Mouse (Mus musculus) thymus, postnatal 4 days (tissue): Measurements from ENCODE around the gene Hdac11.

Experiments used
- DNase-seq: peaks from one replicate; pipeline ENCODE4 v3.0.0; 2021

Gene Hdac11

DNA sequence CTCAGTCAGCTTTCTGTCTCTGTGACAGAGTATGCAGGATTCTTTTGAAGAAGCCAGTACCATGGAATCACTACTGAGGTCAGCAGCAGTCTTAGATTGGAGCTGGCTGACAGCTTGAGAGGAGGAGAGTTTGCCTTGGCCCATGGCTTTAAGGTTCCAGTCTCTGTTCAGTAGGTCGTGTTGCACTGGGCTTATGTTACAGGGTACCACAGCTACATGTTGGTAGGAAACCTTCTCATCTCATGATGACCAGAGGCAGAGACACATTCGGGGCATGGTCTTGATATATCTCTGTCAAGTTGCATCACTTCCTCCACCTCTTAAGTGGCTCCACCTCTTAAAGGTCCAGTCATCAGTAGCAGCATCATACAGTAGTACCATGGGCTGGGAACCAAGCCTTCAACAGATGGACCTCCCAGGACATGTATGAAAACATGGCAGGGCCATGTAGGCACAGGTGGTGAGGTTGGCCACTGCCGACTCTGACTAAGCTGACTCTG is 15.0 kb downstream of the Hdac11 start:
- DNase-seq: no peak

- DNase-seq: no peak
These were observed 15.9 kb downstream of the Hdac11 start for GRCm38 (mm10) chr6:91172381-91172780.

DNA sequence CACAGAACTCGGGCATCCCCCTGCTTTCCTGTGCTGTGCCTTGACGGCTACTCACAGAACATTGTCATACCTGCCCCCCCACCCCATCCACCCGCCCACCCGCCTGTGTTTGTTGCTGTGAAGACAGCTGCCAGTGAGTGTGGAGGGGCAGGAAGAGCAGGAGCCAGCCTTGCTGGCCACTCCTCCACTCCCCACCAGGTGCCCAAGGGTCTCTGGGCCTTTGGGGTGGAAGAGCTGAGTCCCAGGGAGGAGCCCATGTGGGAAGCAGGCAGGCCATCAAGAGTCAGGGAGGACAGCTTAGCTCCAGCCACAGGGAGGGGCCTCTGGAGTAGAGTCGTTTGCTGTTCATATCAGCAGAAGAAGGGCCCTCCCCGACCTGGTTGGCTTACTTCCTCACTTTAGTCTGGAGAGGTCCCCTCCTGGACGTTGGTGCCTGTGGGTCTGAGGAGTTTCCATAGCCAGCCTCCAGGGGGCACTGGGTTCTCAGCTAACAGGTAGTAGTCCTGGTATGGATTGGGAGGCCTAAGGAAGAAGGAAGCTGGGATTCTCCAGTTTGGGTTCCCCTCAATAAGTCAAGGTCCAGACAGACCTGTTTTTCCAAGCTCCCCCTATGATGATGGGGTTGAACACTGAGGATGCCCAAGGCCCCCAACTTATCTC is 16.9 kb downstream of the Hdac11 start:
- DNase-seq: peak; percentile 47

- no peak for DNase-seq
These were observed 17.7 kb downstream of the Hdac11 start for GRCm38 (mm10) chr6:91174211-91174610.

DNA sequence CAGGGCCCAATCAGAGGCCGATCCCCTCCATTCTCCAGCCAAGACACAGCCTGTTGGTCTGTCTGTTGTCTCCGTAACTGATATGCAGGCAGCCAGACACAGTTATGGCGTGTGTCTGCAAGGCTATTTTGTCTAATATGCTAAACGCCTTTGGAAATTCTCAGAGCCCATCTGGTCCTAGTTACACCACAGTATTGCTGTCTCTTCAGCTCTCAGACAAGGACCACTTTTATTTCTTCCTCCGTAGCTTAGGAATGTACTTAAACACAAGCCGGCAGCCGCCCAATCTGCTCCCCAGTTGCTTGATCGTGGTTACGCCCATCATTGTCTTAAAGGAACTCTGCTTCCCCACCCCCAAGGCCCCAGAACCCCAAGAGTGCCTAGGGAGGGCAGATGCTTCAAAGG is 24.3 kb downstream of the Hdac11 start:
- no peak for DNase-seq

DNA sequence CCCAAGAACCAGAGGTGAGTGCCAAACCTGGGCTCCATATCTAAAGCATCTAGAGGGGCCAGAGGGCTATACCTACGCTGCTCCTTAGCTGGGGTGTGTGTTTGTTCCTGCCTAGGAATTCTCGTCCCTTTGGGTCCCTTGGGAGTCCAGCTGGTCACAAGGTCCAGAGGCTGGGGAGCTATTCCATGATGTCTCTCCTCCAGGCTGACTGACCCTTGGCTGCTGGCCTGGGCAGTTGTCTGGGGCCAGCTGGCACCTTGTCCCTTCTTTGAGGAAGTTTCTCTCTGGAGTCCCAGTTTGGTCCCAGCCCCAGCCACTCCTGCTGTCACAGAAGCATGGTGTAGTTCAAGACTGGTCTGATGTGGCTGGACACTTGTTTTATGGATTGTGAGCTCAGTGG is 24.9 kb downstream of the Hdac11 start:
- DNase-seq: no peak

DNA sequence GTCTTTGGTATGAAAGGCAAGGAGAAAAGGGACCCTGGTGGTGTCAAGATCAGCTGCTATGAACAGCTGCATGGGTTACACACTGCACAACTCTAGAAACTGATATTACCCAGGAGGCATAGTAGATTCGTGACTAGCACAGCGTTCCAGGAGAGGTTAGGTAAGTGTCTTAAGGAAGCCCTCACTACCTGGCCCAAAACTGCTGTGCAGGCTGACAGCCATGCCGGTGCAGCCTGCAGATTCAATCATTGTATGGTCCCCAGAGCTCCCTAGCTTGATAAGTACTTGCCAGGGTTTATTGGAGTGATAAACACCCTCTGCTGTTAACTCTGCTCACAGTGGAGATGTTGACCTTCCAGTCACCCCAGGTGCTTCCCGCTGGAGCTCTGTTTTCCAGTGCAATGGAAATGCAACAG is 25.6 kb downstream of the Hdac11 start:
- no peak for DNase-seq

GRCm38 (mm10) chr6:91183041-91183440 is 26.6 kb downstream of the Hdac11 start:
- DNase-seq: no peak

DNA sequence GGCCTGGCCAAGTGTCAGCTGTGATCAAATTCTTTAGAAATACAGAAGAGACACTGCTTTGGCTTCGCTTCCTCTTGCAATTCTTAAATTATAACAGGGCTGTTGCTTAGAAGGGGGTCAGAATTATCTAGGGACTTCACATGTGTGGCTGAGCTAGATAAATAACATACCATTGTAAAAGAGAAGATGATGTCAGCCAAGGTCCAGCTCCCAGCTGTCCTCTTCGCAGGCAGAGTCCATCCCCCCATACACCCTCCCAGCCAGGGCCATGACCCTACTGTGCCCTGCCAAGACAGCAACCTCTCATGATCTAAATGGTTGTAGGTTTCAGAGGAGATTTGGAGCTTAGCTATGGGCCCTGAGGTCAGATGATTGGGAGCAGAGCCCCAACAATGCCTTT is 27.5 kb downstream of the Hdac11 start:
- no peak for DNase-seq

DNA sequence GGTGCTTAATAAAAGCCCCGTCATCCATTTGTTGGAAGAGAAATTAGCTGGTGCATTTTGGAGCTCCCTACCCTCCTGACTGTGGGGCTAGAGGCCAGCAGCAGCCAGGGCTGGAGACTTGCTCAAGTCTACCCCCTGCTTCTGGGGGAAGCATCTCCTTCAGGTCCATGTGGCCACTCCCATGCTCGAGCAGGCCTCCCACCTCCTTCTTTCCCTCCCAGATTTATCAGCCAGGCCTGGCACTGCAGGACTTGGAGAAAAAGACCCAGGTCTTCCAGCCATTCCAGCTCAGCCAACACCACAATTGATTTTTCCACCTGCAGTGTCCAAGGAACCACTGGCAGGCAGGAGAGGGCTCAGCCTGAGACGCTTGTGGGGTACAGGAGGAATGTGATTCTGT is 28.3 kb downstream of the Hdac11 start:
- DNase-seq: no peak

- no peak for DNase-seq
These were observed 29.0 kb downstream of the Hdac11 start for GRCm38 (mm10) chr6:91185502-91185901.

DNA sequence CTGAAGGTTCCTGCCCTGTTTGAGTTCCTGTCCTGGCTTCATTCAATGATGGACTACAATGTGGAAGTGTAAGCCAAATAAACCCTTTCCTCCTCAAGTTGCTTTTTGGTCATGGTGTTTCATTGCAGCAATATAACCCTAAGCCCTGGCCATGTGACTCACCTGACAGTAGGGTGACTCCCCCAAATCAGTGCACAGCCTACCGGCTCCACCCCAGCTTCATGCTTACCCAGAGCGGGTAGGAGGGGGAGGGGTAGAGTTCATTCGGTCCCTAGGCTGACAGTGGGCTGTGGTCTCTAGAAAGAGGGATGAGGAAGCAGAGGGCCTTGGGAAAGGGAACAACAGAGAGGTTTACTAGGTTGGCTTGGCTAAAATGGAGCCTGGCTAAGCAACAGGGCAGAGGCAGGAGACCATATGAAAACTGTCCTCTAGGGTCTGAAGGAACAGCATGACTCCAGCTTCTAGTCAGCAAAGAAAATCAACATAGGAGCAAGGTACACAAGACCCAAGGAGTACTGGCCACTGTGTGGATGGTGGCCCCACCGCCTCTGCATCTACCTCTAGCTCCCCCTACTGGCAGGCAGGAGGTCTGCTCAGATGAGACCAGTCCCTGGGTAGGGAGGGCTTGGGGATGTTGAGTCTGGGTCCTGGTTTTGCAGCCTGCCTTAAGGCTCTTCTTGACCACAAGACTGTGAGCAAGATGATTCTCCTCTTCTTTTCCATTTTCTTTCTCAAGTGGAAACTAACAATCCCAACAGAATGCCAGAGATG is 29.9 kb downstream of the Hdac11 start:
- peak; percentile 57 for DNase-seq

GRCm38 (mm10) chr6:91186934-91187333 is 30.5 kb downstream of the Hdac11 start:
- DNase-seq: no peak

DNA sequence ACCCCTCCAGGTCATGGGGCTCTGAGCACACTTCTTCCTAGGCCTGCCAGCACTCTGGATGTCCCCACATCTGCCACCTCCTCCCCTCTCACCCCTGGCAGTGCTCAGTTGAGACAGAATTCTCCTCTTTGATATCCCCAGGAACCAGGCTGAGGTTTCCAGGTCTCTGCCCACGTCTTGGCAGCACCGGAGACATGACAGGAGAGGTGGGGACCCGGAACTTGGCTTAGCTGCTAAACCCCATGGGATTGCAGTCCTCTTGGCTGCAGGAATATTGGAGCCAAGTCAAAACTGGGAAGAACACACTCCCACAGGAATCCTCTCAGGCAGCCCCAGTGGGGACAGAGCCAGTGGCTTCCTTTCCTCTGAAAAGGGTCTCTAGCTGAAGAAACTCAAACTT is 31.4 kb downstream of the Hdac11 start:
- DNase-seq: no peak

DNA sequence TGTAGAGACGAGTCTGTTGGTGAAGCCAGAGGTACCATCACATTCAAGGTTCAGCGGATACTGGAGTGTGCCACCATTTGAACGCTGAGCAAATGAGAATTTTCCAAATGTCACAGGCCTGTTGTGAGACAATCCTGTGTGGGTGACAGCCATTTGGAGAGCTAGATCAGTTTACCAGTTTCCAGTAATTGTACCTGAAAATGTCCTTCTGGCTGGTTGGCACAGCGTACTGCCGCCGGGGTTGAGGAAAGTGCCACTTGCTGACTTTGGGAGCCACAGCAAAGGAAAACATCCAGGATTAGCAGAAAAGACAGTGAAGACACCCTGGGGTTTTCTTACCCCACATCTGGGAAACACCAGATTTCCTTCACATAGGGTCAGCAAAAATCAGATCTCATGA is 33.5 kb downstream of the Hdac11 start:
- no peak for DNase-seq

DNA sequence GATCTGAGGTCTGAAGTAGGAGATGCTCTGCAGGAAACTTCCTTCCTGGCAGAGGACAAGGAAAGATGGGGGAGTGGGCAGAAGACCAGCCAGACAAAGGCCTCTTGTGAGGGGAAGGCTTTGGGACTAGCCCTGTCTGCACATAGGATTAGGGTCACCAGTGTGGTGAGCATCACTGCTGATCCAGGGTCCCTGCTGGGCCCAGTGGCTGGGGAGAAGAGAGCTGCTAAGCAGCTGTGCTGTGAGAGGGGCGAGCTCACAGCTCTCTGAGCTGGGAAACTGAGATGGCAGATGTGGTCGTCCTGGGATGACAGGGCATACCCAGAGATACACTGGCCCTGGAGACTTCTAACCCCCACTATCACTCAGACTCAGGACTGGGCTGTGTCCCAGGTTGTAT is 35.0 kb downstream of the Hdac11 start:
- no peak for DNase-seq

- no peak for DNase-seq
These were observed 36.0 kb downstream of the Hdac11 start for GRCm38 (mm10) chr6:91192421-91192820.

DNA sequence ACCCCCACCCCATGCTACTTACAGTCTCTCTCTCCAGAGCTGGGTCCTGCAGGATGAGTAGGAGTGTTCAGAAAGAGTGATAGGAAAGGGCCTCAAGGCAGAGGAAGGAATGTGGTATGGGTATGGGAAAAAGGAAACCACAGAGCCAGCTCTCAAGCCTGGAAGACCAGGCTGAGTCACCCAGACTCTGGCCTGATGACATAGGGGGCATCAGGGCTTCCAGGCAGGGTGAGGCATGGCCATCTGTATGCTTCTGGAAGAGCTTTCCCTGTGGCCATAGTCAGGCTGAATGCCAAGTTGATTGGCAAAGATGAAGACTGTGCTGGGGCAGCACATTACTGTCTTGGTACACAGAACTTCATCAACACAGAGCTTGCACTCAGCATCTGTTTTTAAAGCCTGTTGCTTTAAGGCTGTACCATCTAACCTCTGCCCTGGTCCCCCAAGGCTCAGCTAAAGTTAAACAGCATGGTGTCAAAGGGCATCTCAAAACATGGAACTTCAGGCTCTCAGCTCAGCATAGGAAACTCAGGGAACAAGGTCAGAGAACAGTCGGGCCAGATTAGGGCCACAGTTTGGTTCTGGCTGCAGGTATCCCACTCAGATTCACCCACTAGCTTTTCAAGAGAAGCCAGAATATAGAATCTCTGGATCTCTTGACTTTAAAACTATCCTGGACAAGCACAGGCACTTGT is 36.5 kb downstream of the Hdac11 start:
- no peak for DNase-seq

DNA sequence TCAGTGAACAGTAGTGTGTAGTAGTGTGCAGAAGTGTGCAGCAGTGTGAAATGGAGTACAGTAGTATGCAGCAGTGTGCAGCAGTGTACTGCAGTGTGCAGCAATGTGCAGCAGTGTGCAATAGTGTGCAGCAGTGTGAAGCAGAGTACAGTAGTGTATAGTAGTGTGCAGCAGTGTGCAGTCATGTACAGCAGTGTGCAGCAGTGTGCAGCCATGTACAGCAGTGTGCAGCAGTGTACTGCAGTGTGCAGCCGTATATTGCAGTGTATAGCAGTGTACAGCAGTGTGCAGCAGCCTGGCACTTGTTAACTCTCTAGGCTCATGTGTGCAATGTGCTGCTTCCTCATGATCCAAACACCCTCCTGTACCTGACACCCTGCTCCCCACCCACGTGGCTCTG is 42.0 kb downstream of the Hdac11 start:
- no peak for DNase-seq

GRCm38 (mm10) chr6:91200429-91201188 is 44.1 kb downstream of the Hdac11 start:
- DNase-seq: no peak

GRCm38 (mm10) chr6:91201881-91202341 is 45.4 kb downstream of the Hdac11 start:
- DNase-seq: no peak

GRCm38 (mm10) chr6:91202571-91202970 is 46.1 kb downstream of the Hdac11 start:
- no peak for DNase-seq

GRCm38 (mm10) chr6:91205346-91205745 is 48.9 kb downstream of the Hdac11 start:
- no peak for DNase-seq
